Mouse (Mus musculus) ES-Bruce4 (cell line): ENCODE measurements around the gene Hs2st1.

Experiments used
- CTCF ChIP-seq: IDR thresholded peaks from one replicate; pipeline ENCODE4 v1.8.1; 2011; ENCODE audit warnings: low read depth, low read length
- POLR2A ChIP-seq: IDR thresholded peaks from one replicate; pipeline ENCODE4 v1.8.1; 2011; ENCODE audit warnings: low read length; ENCODE audit not compliant: insufficient read depth

DNA sequence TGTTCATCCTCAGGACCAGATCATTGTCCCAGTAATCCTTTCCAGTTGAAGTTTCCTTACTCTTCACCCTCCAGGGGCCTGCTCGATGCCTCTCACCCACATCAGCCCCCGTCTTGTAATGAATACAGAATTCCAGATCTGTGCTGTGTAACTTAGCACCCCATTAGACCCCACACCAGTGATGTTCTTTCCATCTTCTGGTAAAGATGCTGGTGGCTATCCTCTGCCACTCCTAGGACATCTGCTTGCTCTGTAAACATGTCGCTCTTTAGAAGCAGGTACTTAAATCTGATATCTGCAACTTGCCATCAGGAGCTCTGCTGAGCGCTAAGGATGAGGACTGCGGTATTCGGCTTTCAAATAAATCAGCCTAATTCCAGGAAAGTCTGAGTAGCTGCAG, 44.3 kb upstream of the Hs2st1 start:
- TF ChIP-seq POLR2A, result no peak
- TF ChIP-seq CTCF, result no peak
